Mouse (Mus musculus): ENCODE measurements around the gene Wdfy4. TPM values are rescaled to one million over a fixed set of nuclear protein-coding genes. Genes with fewer than 3 reads are reported as not detected.

Wdfy4 gene
- total RNA-seq (2014; rRNA removed; ENCODE audit: low replicate concordance), result 1.4 and 1.5 TPM in 2 replicates
- polyA plus RNA-seq (2015; fragmentation: Nextera tagmentation; extraction: Ambion mirVana), result 0.11 and 0.14 TPM in 2 replicates

DNA sequence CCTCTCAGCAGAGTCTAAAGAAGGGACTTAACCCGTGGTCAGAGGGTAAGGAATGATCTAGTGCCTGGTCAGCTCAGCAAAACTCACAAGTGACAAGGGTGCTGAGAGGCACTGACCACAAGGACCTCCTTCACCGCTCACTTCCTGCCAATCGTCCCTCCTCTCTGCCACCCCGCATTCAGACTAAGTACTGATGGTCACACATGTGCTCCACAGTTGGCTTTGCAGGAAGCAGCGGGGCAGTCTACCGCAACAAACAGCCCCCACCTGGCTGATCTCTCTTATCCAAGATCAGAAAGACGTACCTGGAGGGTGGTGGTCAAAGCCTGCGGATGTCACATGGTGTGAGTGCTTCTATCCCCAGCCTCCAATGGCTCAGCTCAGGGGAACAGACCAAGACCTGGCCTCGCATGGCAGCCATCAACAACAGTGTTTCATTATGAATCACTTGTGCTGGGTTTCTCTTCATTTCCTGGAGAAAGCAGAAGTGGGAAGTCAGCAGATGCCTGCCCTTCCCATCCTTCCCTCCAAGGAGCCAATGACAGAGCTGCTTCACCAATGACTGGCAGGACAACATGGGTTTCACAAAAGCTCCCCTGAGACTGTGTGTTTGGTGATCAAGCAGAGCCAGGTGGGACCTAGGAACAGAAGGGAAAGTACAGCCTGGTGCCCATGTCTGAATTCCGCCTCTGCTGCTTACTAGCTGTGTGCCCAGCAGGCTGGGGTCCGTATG is at the start of gene Wdfy4:
Gene Wdfy4, minus strand, starts transcription at position 441 of the 733 bp plus-strand sequence.
- WGBS, result 77% methylated on average over 11 of the region's 11 CpGs
- DNase-seq (ENCODE audit: low spot score), result no peak
- no peak within 1 kb of the TSS for H3K4me3 ChIP-seq (ENCODE audit: low read depth, low read length)

DNA sequence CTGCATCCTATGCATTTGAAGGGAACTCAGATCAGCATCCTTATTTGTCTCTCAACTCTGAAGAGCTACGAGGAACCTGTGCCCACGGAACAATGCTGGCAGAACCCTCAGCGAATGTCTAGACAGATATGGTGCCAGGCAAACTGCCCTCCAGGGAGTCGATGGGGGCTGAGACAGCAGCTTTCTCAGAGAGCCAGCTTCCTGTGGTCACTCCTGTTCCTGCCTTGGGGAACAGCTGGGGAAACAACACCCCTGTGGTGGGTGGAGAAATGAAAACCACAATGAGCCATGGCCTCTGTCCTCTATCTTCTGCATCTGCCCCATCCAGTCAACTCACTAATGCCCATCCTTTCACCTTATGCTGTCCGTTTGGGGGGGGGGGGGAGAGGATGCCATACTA is 46.7 kb upstream of the Wdfy4 start:
- H3K4me1 ChIP-seq (ENCODE audit: control insufficient read depth, insufficient read depth), result no peaks in the 10 kb centered on the region
- no peak overlapping the region for H3K4me3 ChIP-seq (ENCODE audit: low read depth, low read length)
- 51% methylated on average over 5 of the region's 5 CpGs for WGBS
- H3K9me3 ChIP-seq (replicated peaks; ENCODE audit: control insufficient read depth, low read length), result no peaks in the 10 kb centered on the region
- no peak overlapping the region for H3K4me2 ChIP-seq (ENCODE audit: low read depth, low read length)
- no peak for ATAC-seq (ENCODE audit: insufficient read depth, low read depth)
- H3K27me3 ChIP-seq (ENCODE audit: control insufficient read depth, insufficient read depth, low read length), result no peaks in the 10 kb centered on the region
- H3K9ac ChIP-seq (replicated peaks; ENCODE audit: low read depth, low read length), result no peak overlapping the region
- H3K36me3 ChIP-seq (replicated peaks; ENCODE audit: control insufficient read depth, insufficient read depth, low read length), result no peaks in the 10 kb centered on the region
- DNase-seq (ENCODE audit: low spot score), result no peak
- H3K27ac ChIP-seq (ENCODE audit: low read depth), result no peak overlapping the region
- TF ChIP-seq CTCF (IDR thresholded peaks at IDR 0.05; ENCODE audit: low read depth) (no peak), EP300 (IDR thresholded peaks at IDR 0.05; ENCODE audit: low read depth) (no peak)

More for the DNA sequence above, at the start of gene Wdfy4:
- no peaks in the 10 kb centered on the region for H3K36me3 ChIP-seq (replicated peaks; ENCODE audit: control insufficient read depth, insufficient read depth, low read length)
- no peak within 1 kb of the TSS for H3K27ac ChIP-seq (ENCODE audit: low read depth)
- H3K4me2 ChIP-seq (ENCODE audit: low read depth, low read length), result no peak within 1 kb of the TSS
- no peak for ATAC-seq (ENCODE audit: insufficient read depth, low read depth)
- no peaks in the 10 kb centered on the region for H3K4me1 ChIP-seq (ENCODE audit: control insufficient read depth, insufficient read depth)
- H3K9me3 ChIP-seq (replicated peaks; ENCODE audit: control insufficient read depth, low read length), result no peaks in the 10 kb centered on the region
- TF ChIP-seq CTCF (IDR thresholded peaks at IDR 0.05; ENCODE audit: low read depth), result no peak
- no peak for TF ChIP-seq EP300 (IDR thresholded peaks at IDR 0.05; ENCODE audit: low read depth)
- no peaks in the 10 kb centered on the region for H3K27me3 ChIP-seq (ENCODE audit: control insufficient read depth, insufficient read depth, low read length)
- H3K9ac ChIP-seq (replicated peaks; ENCODE audit: low read depth, low read length), result no peak within 1 kb of the TSS

DNA sequence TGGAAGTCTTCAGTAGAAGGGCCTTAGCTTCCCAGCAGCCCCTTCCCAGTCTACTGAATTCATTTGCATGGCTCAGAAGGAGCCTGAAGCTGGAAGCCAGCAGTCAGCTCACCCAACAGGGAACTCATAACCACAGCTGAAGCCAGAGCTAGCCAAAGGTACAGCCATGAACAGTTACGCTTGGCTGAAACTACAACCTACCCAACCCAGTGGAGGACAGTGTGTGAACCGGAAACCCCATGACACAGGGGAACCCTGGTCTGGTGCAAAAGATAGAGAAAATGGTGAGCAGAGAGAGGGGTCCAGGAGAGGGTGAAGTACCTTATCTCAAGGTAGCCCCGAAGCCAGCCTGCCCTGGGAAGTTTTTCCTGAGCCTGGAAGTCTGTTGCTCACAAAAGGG is 46.0 kb upstream of the Wdfy4 start:
- no peaks in the 10 kb centered on the region for H3K27me3 ChIP-seq (ENCODE audit: control insufficient read depth, insufficient read depth, low read length)
- no peak overlapping the region for H3K4me2 ChIP-seq (ENCODE audit: low read depth, low read length)
- no peak overlapping the region for H3K9ac ChIP-seq (replicated peaks; ENCODE audit: low read depth, low read length)
- H3K4me1 ChIP-seq (ENCODE audit: control insufficient read depth, insufficient read depth), result no peaks in the 10 kb centered on the region
- H3K9me3 ChIP-seq (replicated peaks; ENCODE audit: control insufficient read depth, low read length), result no peaks in the 10 kb centered on the region
- no peak overlapping the region for H3K4me3 ChIP-seq (ENCODE audit: low read depth, low read length)
- DNase-seq (ENCODE audit: low spot score) (no peak), ATAC-seq (ENCODE audit: insufficient read depth, low read depth) (no peak)
- no peak overlapping the region for H3K27ac ChIP-seq (ENCODE audit: low read depth)
- WGBS, result 73% methylated on average over 3 of the region's 3 CpGs
- TF ChIP-seq EP300 (IDR thresholded peaks at IDR 0.05; ENCODE audit: low read depth), result no peak
- no peak for TF ChIP-seq CTCF (IDR thresholded peaks at IDR 0.05; ENCODE audit: low read depth)
- H3K36me3 ChIP-seq (replicated peaks; ENCODE audit: control insufficient read depth, insufficient read depth, low read length), result no peaks in the 10 kb centered on the region

GRCm38 (mm10) chr14:33230672-33231071 is 45.4 kb upstream of the Wdfy4 start:
- H3K4me1 ChIP-seq (ENCODE audit: control insufficient read depth, insufficient read depth), result no peaks in the 10 kb centered on the region
- no peak for TF ChIP-seq EP300 (IDR thresholded peaks at IDR 0.05; ENCODE audit: low read depth)
- no peak for TF ChIP-seq CTCF (IDR thresholded peaks at IDR 0.05; ENCODE audit: low read depth)
- H3K9ac ChIP-seq (replicated peaks; ENCODE audit: low read depth, low read length), result no peak overlapping the region
- ATAC-seq (ENCODE audit: insufficient read depth, low read depth) (no peak), DNase-seq (ENCODE audit: low spot score) (no peak)
- H3K27ac ChIP-seq (ENCODE audit: low read depth), result no peak overlapping the region
- no peak overlapping the region for H3K4me2 ChIP-seq (ENCODE audit: low read depth, low read length)
- H3K4me3 ChIP-seq (ENCODE audit: low read depth, low read length), result no peak overlapping the region
- no peaks in the 10 kb centered on the region for H3K9me3 ChIP-seq (replicated peaks; ENCODE audit: control insufficient read depth, low read length)
- 80% methylated on average over 4 of the region's 4 CpGs for WGBS
- no peaks in the 10 kb centered on the region for H3K27me3 ChIP-seq (ENCODE audit: control insufficient read depth, insufficient read depth, low read length)
- H3K36me3 ChIP-seq (replicated peaks; ENCODE audit: control insufficient read depth, insufficient read depth, low read length), result no peaks in the 10 kb centered on the region

DNA sequence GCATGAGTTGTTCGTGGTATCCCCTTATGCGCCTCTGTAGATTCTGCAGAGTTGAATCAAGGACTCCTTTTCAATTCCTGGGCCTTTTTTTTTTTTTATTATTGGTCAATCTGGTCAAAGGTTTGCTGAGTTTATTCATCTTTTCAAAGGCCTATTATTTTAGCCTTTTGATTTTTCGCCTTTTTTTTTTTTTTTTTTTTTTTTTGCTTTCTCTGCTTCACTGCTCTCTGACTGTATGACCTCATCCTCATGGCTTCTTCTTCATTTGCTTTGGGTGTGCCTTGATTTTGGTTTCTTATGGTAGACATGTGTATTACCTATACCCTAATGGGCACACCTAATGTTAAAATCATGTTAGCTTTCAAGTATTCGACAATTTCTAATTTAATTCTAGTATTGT is 39.9 kb upstream of the Wdfy4 start:
- no peak for ATAC-seq (ENCODE audit: insufficient read depth, low read depth)
- Histone ChIP-seq H3K36me3 (replicated peaks; ENCODE audit: control insufficient read depth, insufficient read depth, low read length) (no peaks in the 10 kb centered on the region), H3K4me2 (ENCODE audit: low read depth, low read length) (no peak overlapping the region), H3K4me3 (ENCODE audit: low read depth, low read length) (no peak overlapping the region), H3K9ac (replicated peaks; ENCODE audit: low read depth, low read length) (no peak overlapping the region), H3K27me3 (ENCODE audit: control insufficient read depth, insufficient read depth, low read length) (no peaks in the 10 kb centered on the region), H3K27ac (ENCODE audit: low read depth) (no peak overlapping the region), H3K4me1 (ENCODE audit: control insufficient read depth, insufficient read depth) (no peaks in the 10 kb centered on the region), H3K9me3 (replicated peaks; ENCODE audit: control insufficient read depth, low read length) (no peaks in the 10 kb centered on the region)
- DNase-seq (ENCODE audit: low spot score), result no peak
- 75% methylated on average over 4 of the region's 4 CpGs for whole genome bisulfite sequencing
- TF ChIP-seq CTCF (IDR thresholded peaks at IDR 0.05; ENCODE audit: low read depth) (no peak), EP300 (IDR thresholded peaks at IDR 0.05; ENCODE audit: low read depth) (no peak)
